Mouse (Mus musculus): ENCODE results near the gene Csgalnact2.
A peak's percentile ranks its signal among the peaks of the same experiment; 100 is the strongest.

Csgalnact2 gene

DNA sequence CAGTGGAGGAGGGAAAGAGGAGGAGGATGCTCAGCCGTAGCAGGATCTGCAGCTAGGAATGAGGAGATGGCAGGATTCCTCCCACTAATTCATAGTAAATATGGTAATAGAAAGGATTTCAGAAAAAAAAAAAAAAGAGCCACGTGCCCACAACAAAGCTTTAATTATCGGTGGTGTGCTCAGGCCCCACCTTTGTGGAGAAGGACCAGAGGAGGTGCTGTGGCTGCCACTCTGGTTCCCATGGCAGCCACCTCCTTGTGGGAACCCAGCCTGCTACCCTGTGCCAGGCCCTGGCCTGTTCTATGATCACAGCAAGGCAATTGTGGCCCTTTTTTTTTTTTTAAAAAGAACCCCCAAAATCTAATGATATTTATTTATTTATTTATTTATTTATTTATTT, 67.5 kb downstream of the Csgalnact2 start:
- DNase-seq = no peak

DNA sequence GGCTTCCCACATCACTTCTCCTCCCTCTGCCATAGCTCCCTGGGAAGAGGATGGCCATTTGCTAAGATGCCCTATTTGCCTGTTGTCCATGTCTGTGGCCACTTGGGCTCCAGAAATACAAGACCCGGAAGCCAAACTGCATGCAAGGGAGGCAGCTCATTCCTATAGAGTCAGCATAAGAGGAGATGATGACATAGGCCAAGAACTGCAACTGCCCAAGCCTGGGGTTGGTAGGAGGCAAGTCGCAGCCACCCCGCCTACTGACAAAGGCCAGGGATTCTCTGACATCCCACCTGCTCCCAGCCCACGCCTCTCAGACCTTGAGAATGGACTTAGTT, 68.0 kb downstream of the Csgalnact2 start:
- DNase-seq = no peak

DNA sequence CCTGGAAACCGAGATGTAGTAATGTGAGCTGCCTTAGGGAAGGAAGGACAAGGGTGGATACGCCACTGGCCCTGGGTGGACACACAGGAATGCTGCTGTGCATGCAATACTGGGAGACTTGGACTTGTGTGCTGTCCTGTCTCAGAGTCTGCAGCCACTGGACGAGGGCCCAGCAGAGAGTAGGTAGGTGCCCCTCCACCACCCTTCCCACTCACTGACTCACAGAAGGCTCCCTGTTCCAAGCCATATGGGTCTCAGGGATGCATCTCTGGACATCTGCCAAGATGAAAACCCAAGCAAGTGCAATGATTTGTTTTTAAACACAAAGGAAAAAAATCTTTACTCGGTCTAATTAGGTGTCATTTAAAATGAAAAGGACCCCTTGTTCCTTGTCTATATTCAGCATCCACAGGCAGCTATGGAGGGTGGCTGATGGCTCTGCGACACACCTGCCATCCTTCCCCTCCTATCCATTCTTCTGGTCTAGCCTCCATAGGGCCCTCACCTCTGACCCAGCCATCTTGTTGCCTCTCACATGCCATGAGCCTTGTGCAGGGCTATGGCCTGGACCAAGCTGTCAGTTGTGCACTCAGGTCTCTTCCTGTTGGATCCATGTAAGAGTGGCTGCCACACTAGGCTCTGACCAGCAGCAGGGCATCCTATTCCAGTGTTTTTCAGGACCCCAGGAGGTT, 68.5 kb downstream of the Csgalnact2 start:
- no peak for DNase-seq

DNA sequence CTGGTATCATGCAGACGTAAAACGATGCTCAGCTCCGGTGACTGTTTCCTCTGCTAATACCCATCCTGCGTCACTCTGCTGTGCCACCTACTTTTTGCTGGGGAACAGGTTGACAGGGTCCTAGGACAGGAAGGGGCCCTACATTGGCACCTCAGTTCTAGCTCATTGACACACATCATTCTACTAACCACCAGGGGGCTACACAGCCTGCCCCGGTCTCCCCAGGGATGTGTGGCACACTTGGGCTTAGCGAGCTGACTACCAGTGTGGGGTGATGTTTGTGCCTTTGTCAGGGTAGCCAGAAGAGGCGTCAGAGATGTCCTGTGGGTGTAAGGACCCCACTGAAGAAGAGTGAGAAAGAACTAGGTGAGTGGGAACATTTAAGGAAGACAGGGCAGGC, 71.2 kb downstream of the Csgalnact2 start:
- peak; percentile 21 for DNase-seq

DNA sequence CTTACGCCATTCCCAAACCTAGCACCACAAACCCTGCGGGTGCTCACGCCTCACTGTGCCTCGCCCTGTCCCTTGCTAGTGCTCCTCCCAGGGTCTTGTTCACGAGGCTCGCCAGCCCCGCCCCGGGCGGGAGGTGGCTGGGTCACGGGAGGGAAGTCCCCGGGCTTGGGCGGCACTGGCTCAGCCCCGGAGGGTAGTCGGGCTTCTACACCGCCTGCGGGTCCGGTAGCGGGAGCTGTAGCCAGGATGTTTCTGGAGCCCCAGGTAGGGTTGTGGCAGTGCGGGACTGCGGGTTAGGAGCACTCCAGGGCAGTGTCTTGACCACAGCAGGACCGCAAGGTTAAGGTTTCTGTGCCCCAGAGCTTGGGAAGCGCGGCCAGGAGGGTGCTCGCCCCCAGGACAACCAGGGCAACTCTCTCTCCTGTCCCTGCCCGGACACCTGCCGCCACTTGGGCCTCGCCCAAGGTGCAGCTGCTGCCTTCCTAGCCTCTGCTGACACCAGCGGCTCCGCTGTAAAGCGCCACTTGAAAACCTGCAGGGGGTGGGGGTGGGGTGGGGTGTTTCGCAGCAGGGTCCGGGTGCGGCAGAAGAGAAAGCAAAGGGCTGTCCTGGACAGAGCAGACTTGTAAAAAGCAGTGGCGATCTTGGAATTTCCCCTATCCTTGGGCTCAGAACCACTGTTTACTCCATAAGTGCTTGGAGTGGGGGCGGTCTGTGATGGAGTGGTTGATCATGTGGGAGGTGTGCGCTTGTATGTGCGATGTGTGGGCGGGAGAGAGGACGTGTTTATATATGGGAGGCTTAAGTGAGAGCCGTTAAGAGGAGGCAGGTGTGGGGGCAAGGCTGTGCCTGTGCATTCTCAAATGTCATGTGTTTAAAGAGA, 72.5 kb downstream of the Csgalnact2 start:
- peak; percentile 48 for DNase-seq

DNA sequence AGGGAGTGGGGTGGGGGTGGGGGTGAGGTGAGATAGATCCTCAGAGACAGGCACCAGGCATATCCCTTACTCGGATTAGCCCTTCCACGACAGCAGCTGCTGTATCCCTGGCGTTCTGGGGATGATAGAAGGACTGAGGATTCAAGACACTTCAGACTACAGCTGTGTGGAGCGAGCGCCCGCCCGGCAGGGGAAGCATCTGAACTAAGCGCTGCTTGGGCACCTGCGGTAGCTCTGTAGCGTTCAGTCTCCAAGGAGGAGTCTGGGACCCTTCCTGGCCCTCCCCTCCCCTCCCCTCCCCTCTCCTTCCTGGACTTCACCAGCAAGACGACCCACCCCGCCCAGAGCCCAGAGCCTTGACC, 73.1 kb downstream of the Csgalnact2 start:
- peak; percentile 27 for DNase-seq

GRCm38 (mm10) chr6:118064968-118065530, 73.9 kb downstream of the Csgalnact2 start:
- peak; percentile 61 for DNase-seq

DNA sequence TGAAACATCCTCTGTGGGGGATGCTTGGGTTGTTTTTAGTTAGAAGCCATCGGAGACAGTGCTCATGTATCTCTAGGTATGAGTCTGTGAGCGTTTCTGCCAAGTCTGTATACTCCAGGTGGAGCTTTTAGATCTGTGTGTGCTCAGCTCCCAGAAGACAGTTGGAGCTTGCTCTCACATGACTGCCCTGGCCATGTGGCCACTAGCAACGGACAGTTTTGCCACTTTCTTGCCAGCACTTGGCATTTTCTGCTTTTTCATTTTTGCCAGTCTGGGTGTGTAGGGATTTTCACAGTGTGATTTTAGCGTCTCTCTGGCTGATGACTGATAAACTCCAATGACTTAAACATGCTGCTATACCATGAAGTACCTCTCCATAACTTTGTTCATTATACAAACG, 75.7 kb downstream of the Csgalnact2 start:
- DNase-seq = no peak

DNA sequence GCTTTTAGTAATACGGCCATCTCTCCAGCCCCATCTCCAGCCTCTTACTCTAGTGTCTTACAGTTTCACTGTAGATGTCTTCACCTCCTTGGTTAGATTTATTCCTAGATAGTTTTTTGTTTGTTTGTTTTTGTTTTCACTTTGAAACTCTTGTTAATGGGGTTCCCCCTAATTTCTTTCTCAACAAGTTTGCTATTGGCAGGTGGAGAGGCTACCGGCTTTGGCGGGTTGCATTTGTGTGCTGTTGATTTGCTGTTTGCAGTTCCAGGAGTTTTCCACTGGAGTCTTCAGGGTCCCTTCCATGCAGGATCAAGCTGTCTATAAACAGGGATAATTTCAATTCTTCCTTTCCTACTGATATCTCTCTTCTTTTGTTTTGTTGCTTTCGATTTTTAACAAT, 77.7 kb downstream of the Csgalnact2 start:
- DNase-seq = no peak

All from thymus, postnatal 14 days (tissue).